Mouse (Mus musculus): ENCODE results near the gene Uqcrh.

The Uqcrh gene

GRCm38 (mm10) chr4:116074861-116075620 lies at the start of gene Uqcrh, which contains the start of gene Lrrc41:
Uqcrh (minus strand) TSS chr4:116075071.
Lrrc41 (plus strand) TSS chr4:116075269.
- DNase-seq (ENCODE audit: low spot score), result peak; percentile 93

- DNase-seq (ENCODE audit: low spot score), result peak; percentile 66
These were observed 49.0 kb upstream of the Uqcrh start, which contains the start of the genes Rad54l and Pomgnt1 for GRCm38 (mm10) chr4:116123602-116124519. Rad54l (minus strand) TSS chr4:116123690. Pomgnt1 (plus strand) TSS chr4:116123840.

GRCm38 (mm10) chr4:116122762-116123161 lies 47.9 kb upstream of the Uqcrh start:
- DNase-seq (ENCODE audit: low spot score), result no peak

- DNase-seq (ENCODE audit: low spot score), result no peak
These were observed 36.6 kb upstream of the Uqcrh start for GRCm38 (mm10) chr4:116111486-116111885.

- DNase-seq (ENCODE audit: low spot score), result no peak
These were observed 35.8 kb upstream of the Uqcrh start for GRCm38 (mm10) chr4:116110695-116111094.

- no peak for DNase-seq (ENCODE audit: low spot score)
These were observed 30.4 kb upstream of the Uqcrh start for GRCm38 (mm10) chr4:116105278-116105677.

GRCm38 (mm10) chr4:116100959-116101358 lies 26.1 kb upstream of the Uqcrh start:
- no peak for DNase-seq (ENCODE audit: low spot score)

- no peak for DNase-seq (ENCODE audit: low spot score)
These were observed 22.3 kb upstream of the Uqcrh start for GRCm38 (mm10) chr4:116097211-116097610.

- DNase-seq (ENCODE audit: low spot score), result no peak
These were observed 21.4 kb upstream of the Uqcrh start for GRCm38 (mm10) chr4:116096291-116096690.

- no peak for DNase-seq (ENCODE audit: low spot score)
These were observed 13.8 kb upstream of the Uqcrh start for GRCm38 (mm10) chr4:116088510-116089249.

- DNase-seq (ENCODE audit: low spot score), result no peak
These were observed 2.6 kb upstream of the Uqcrh start for GRCm38 (mm10) chr4:116077240-116078095.

GRCm38 (mm10) chr4:116076369-116077231 lies 1.7 kb upstream of the Uqcrh start:
- DNase-seq (ENCODE audit: low spot score), result no peak

GRCm38 (mm10) chr4:116075631-116076368 lies 929 bp upstream of the Uqcrh start:
- peak; percentile 53 for DNase-seq (ENCODE audit: low spot score)

GRCm38 (mm10) chr4:116074145-116074675 lies 661 bp downstream of the Uqcrh start:
- no peak for DNase-seq (ENCODE audit: low spot score)

GRCm38 (mm10) chr4:116073146-116073545 lies 1.7 kb downstream of the Uqcrh start:
- no peak for DNase-seq (ENCODE audit: low spot score)

- no peak for DNase-seq (ENCODE audit: low spot score)
These were observed 4.8 kb downstream of the Uqcrh start for GRCm38 (mm10) chr4:116070116-116070515.

- no peak for DNase-seq (ENCODE audit: low spot score)
These were observed 11.0 kb downstream of the Uqcrh start for GRCm38 (mm10) chr4:116063855-116064254.

GRCm38 (mm10) chr4:116059012-116059726 lies 15.7 kb downstream of the Uqcrh start:
- no peak for DNase-seq (ENCODE audit: low spot score)

Measured in T-cell, adult 2 months (primary cell).